In the genomic region with DNA sequence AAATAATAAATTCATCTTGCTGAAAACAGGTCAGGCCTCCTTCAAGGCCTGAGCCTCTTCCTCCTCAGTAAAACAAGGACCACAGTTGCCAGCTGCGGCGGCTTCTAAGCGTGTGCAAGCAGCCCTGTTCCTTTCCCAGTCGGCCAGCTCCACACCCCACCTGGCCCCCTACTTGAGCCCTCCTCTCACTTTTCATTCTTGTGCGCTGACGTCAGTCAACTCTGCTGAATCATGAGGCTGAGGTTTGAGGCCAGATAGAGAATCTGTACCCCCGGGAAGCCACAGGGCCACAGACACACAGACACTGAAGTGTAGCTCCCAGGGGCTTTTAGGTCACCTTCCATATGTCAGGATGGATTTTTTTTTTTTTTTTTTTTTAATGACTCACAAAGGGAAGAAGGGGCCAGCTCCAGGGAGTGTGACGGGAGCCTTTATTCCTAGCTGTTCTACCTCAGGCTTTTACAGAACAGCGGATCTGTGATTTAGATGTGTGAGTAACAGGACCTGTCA, we compare ENCODE assay signal across 11 mouse cellular contexts. TPM values are rescaled to one million over a fixed set of nuclear protein-coding genes. Genes with fewer than 3 reads are reported as not detected.
DNase-seq lines count a peak whose midpoint lies in the region; ATAC-seq lines count a peak whose summit lies in the region.
"Had no signal": no experiment of that assay in that cellular context is flagged by ENCODE, and none has a peak within 500 bp of the region (broad histone marks: within the 10 kb centered on the region; RNA-seq: fewer than 3 reads in every experiment).

No protein-coding gene starts in this region.

- ATAC-seq in heart, embryonic 16.5 days (replicated peaks; ENCODE audit: extremely low read depth, insufficient read depth, low FRiP score) = no peak
- no peak for ATAC-seq in limb, embryonic 13.5 days (ENCODE audit: low FRiP score, low read depth)
- ATAC-seq in erythroid progenitor cell, adult 5-6 weeks (replicated peaks; ENCODE audit: low FRiP score, poor library complexity, severe bottlenecking) = no peak

- H3K27ac ChIP-seq in heart, embryonic 16.5 days (ENCODE audit: low read length) = peak overlapping the region; percentile 62
- peak overlapping the region; percentile 52 for H3K27ac ChIP-seq in limb, embryonic 13.5 days

- peak overlapping the region; percentile 97 for H3K4me2 ChIP-seq in heart, embryonic 16.5 days (ENCODE audit: low read depth, low read length)
- H3K4me2 ChIP-seq in limb, embryonic 13.5 days (replicated peaks) = peak overlapping the region; percentile 97

- 24% methylated on average over 9 of the region's 9 CpGs for WGBS in heart, embryonic 16.5 days
- 21% methylated on average over 9 of the region's 9 CpGs for WGBS in limb, embryonic 13.5 days

- H3K9ac ChIP-seq in heart, embryonic 16.5 days (ENCODE audit: low read length) = peak overlapping the region; percentile 51
- 0 out of 2 replicates have a peak overlapping the region, but pooled peaks have one; percentile 39 for H3K9ac ChIP-seq in limb, embryonic 13.5 days

- H3K27me3 ChIP-seq in heart, embryonic 16.5 days (ENCODE audit: control insufficient read depth, insufficient read depth, low read length) = no peaks in the 10 kb centered on the region
- no peaks in the 10 kb centered on the region for H3K27me3 ChIP-seq in limb, embryonic 13.5 days

- no peak for DNase-seq in heart, postnatal 14 days
- DNase-seq in 416B (ENCODE audit: low read depth) = peak; percentile 20
- peak; percentile 65 for DNase-seq in Muller cell, postnatal 12 days (ENCODE audit: inconsistent ontology term)
- DNase-seq in layer of hippocampus, adult 8-10 months (ENCODE audit: low spot score in 2 of 2) = no peak
- no peak for DNase-seq in testis, postnatal 14 days (ENCODE audit: low spot score)

- H3K9me3 ChIP-seq in heart, embryonic 16.5 days (replicated peaks; ENCODE audit: control insufficient read depth, low read length) = no peaks in the 10 kb centered on the region
- no peaks in the 10 kb centered on the region for H3K9me3 ChIP-seq in limb, embryonic 13.5 days

- no peak overlapping the region for H3K4me3 ChIP-seq in heart, embryonic 16.5 days (ENCODE audit: low read length)
- peak overlapping the region; percentile 62 for H3K4me3 ChIP-seq in limb, embryonic 13.5 days

- intact Hi-C loops in heart, postnatal 14 days (cut with DNase I) = no loop called here

- no peaks in the 10 kb centered on the region for H3K36me3 ChIP-seq in heart, embryonic 16.5 days (ENCODE audit: control insufficient read depth, insufficient read depth)
- H3K36me3 ChIP-seq in limb, embryonic 13.5 days = 0 out of 2 replicates have a peak, but pooled peaks cover 5% of the 10 kb centered on the region

- peaks cover 51% of the 10 kb centered on the region for H3K4me1 ChIP-seq in heart, embryonic 16.5 days (ENCODE audit: control insufficient read depth, insufficient read depth, low read length)
- H3K4me1 ChIP-seq in limb, embryonic 13.5 days = peaks cover 53% of the 10 kb centered on the region

RNA-seq across cellular contexts. Expression of a gene that starts 3.4 kb away (rescaled TPM):
- polyA plus RNA-seq in heart, embryonic 16.5 days (2015; fragmentation: Nextera tagmentation; extraction: Ambion mirVana) = 5.5 and 11.6 TPM in 2 replicates
- total RNA-seq in heart, postnatal 14 days (2021) = 1 to 10 TPM in 1 of 2 experiments, under 1 TPM in 1; 0.84 to 1.9 TPM
- polyA plus RNA-seq in limb, embryonic 13.5 days (2015; fragmentation: Nextera tagmentation; extraction: Ambion mirVana) = 15.3 and 15.5 TPM in 2 replicates
- total RNA-seq in layer of hippocampus, adult 8-10 months (2022) = 1 to 10 TPM in 1 of 4 experiments, under 1 TPM in 3; 0.53 to 1.2 (median 0.76) TPM
- total RNA-seq in erythroid progenitor cell, adult 5-6 weeks (2015; ENCODE audit: low replicate concordance) = 0.72 TPM in 1 of 2 replicates, not detected in the other
- total RNA-seq in erythroid progenitor cell, adult 5-6 weeks (2017; ENCODE audit: low replicate concordance) = 0.08 and 1.0 TPM in 2 replicates

RNA-seq across cellular contexts. Expression of a gene that starts 6.5 kb away (rescaled TPM):
- polyA plus RNA-seq in heart, embryonic 16.5 days (2015; fragmentation: Nextera tagmentation; extraction: Ambion mirVana) = 0.47 TPM in 1 of 2 replicates, not detected in the other
- not detected for total RNA-seq in heart, postnatal 14 days (2021)
- polyA plus RNA-seq in limb, embryonic 13.5 days (2015; fragmentation: Nextera tagmentation; extraction: Ambion mirVana) = not detected in 2 replicates
- not detected for total RNA-seq in layer of hippocampus, adult 8-10 months (2022)
- not detected in 2 replicates for total RNA-seq in erythroid progenitor cell, adult 5-6 weeks (2015; ENCODE audit: low replicate concordance)
- total RNA-seq in erythroid progenitor cell, adult 5-6 weeks (2017; ENCODE audit: low replicate concordance) = not detected in 2 replicates
- total RNA-seq: layer of hippocampus, postnatal 14 days; megakaryocyte progenitor cell, adult 5-6 weeks had no signal
- polyA plus RNA-seq: hindbrain, embryonic 11.5 days had no signal

RNA-seq across cellular contexts. Expression of a gene that starts 8.8 kb away (rescaled TPM):
- polyA plus RNA-seq in heart, embryonic 16.5 days (2015; fragmentation: Nextera tagmentation; extraction: Ambion mirVana) = not detected in 2 replicates
- total RNA-seq in heart, postnatal 14 days (2021) = not detected
- polyA plus RNA-seq in limb, embryonic 13.5 days (2015; fragmentation: Nextera tagmentation; extraction: Ambion mirVana) = not detected in 2 replicates
- not detected for total RNA-seq in layer of hippocampus, adult 8-10 months (2022)
- total RNA-seq in erythroid progenitor cell, adult 5-6 weeks (2015; ENCODE audit: low replicate concordance) = not detected in 2 replicates
- total RNA-seq in erythroid progenitor cell, adult 5-6 weeks (2017; ENCODE audit: low replicate concordance) = not detected in 2 replicates
- total RNA-seq: layer of hippocampus, postnatal 14 days; megakaryocyte progenitor cell, adult 5-6 weeks had no signal
- polyA plus RNA-seq: hindbrain, embryonic 11.5 days had no signal

RNA-seq across cellular contexts. Expression of a gene that starts 14.0 kb away (rescaled TPM):
- polyA plus RNA-seq in heart, embryonic 16.5 days (2015; fragmentation: Nextera tagmentation; extraction: Ambion mirVana) = not detected in 2 replicates
- not detected for total RNA-seq in heart, postnatal 14 days (2021)
- not detected in 2 replicates for polyA plus RNA-seq in limb, embryonic 13.5 days (2015; fragmentation: Nextera tagmentation; extraction: Ambion mirVana)
- total RNA-seq in layer of hippocampus, adult 8-10 months (2022) = not detected
- not detected in 2 replicates for total RNA-seq in erythroid progenitor cell, adult 5-6 weeks (2015; ENCODE audit: low replicate concordance)
- not detected in 2 replicates for total RNA-seq in erythroid progenitor cell, adult 5-6 weeks (2017; ENCODE audit: low replicate concordance)
- total RNA-seq: layer of hippocampus, postnatal 14 days; megakaryocyte progenitor cell, adult 5-6 weeks had no signal
- polyA plus RNA-seq: hindbrain, embryonic 11.5 days had no signal

RNA-seq across cellular contexts. Expression of a gene that starts 23.7 kb away (rescaled TPM):
- polyA plus RNA-seq in heart, embryonic 16.5 days (2015; fragmentation: Nextera tagmentation; extraction: Ambion mirVana) = 0.36 and 0.58 TPM in 2 replicates
- total RNA-seq in heart, postnatal 14 days (2021) = not detected
- 0.49 and 0.83 TPM in 2 replicates for polyA plus RNA-seq in limb, embryonic 13.5 days (2015; fragmentation: Nextera tagmentation; extraction: Ambion mirVana)
- total RNA-seq in layer of hippocampus, adult 8-10 months (2022) = not detected
- total RNA-seq in erythroid progenitor cell, adult 5-6 weeks (2015; ENCODE audit: low replicate concordance) = not detected in 2 replicates
- total RNA-seq in erythroid progenitor cell, adult 5-6 weeks (2017; ENCODE audit: low replicate concordance) = not detected in 2 replicates
- total RNA-seq: layer of hippocampus, postnatal 14 days; megakaryocyte progenitor cell, adult 5-6 weeks had no signal
- polyA plus RNA-seq: hindbrain, embryonic 11.5 days had no signal

Comparison
In these comparisons a context has a peak if more than half of its experiments do, and no peak if none do; other contexts are left out.
1. DNase-seq: peak in 416B (single experiment) and Muller cell, postnatal 12 days (single experiment); none in heart, postnatal 14 days (0 of 2), layer of hippocampus, adult 8-10 months (0 of 2) and testis, postnatal 14 days (single experiment).